Mouse (Mus musculus) E14TG2a.4 (cell line): ENCODE results near the gene Galnt10.

Experiments used
- CTCF ChIP-seq: conservative IDR thresholded peaks from 2 replicates; pipeline ENCODE4 v1.5.1; 2014; ENCODE audit warnings: low read length
- NANOG ChIP-seq: IDR thresholded peaks from 2 replicates; pipeline ENCODE4 v1.6.1; 2014; ENCODE audit warnings: borderline replicate concordance, low read length, mixed read lengths
- POU5F1 ChIP-seq: IDR thresholded peaks from 2 replicates; pipeline ENCODE4 v1.6.1; 2014; ENCODE audit warnings: low read length, borderline replicate concordance

GRCm38 (mm10) chr11:57811006-57811405 lies 165.8 kb downstream of the Galnt10 start:
- no peak for TF ChIP-seq CTCF
- TF ChIP-seq POU5F1, result no peak
- no peak for TF ChIP-seq NANOG
